Mouse (Mus musculus) T-helper 1 cell (primary cell): ENCODE data around the gene Smarcb1.

Experiments used
- in situ Hi-C: fragments of 300-600 bp; cut with MboI, MseI; formaldehyde crosslinking; loops from one replicate; pipeline ENCODE4 v1.15.1; 2025; ENCODE audit warnings: high pct_unique_total_duplicates

Gene Smarcb1

DNA sequence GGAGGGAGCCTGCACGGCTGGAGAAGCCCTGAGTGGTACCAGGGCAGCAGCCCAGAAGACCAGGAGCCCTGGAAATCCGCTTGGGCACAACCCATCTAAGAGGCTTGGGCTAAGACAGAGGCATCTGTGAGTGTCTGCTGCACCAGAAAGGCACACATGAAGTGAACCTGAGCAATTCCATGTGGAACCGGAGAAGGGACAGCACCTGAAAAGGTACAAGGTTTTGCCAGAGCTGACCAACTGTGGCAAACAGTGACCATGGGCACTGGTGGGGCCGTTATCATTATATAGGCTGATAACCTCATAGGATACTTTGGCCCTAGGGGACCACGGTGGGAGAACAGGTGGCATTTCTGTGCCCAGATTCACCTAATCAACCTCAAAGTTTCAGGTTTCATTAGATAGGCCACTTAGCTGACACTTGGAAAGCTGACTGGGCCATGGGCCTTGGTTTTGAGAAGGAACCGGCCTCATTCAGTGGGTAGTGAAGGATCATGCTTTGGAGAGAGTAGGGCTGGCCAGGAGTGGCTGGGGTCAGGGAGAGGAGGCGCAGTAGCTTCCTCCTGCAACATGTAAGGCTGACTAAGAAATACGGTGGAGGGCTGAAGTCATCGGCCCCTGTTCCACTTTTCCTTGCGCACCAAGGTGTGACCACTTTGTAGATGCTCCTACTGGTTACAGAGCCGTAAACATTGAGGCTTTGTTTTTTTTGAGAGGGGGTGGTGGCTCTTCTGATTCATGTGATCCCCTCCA, 65.1 kb downstream of the Smarcb1 start:
- in situ Hi-C loops, result loop anchor here (5.0 kb wide), 1 partner anchor 114 kb away; no protein-coding TSS in a partner anchor

DNA sequence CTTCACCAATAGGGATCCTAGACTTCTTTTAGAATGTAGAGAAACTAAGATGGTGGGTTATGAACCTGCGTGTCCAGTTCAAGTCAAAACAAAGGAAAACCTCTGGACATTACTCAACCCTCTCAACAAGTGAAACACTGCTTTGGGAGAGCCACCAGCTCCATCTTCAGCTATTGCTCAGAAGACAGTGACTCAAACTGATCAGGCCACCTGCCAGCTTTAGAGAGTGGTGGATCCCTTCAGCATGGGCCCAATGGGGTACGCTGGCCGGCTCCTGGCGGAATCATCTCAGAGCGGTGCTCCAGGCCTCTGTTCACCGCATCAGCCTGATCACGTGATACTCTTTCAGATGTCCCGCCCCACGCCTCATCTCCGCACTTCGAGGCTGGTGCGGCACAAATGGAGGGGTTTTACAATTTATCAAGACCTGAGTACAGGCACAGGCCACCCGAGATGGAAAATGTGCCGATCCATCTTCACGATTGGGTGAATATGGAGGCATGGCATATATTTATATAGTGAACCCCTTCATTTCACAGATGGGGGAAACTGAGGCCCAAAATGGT, 65.9 kb downstream of the Smarcb1 start:
- in situ Hi-C loops, result loop anchor here (5.0 kb wide), 1 partner anchor 113 kb away; no protein-coding TSS in a partner anchor

DNA sequence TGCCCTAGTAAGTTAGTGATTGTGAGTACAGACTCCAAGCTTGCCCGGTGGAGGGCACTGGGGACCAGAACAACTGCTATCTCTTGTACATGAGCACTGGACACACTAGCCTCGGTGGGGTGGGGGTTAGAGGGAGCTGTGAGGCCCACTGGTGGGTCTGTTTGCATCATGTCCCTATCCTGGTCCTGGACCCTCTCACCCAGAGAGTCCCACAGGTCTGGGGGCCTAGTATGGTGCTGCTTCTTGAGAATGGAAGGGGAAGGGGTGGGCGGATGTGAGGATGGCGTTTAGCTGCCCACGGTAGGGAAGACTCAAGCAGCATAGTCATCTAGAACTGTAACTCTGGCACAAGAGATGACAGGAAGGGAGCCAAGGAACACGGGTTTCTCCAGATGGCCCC, 66.6 kb downstream of the Smarcb1 start:
- in situ Hi-C loops, result loop anchor here (5.0 kb wide), 1 partner anchor 112 kb away; no protein-coding TSS in a partner anchor

DNA sequence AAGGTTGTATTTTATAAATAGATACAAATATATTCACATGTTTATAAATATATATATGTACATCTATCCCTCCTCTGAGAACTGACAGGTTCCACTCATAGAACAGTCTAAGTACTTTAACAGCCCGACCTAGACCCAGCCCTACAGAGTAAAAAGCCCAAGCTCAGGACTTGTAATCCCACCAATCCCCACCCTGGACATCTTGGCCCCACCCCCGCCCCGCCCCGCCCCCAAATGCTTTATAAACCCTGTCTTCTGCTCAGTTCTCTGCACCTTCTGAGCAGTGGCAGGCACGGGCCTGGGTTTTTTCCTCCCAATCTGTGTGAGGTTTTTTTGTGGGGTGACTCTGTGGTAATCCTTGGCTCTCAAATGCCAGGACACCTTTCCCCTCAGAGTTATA, 67.3 kb downstream of the Smarcb1 start:
- in situ Hi-C loops, result no loop called here

DNA sequence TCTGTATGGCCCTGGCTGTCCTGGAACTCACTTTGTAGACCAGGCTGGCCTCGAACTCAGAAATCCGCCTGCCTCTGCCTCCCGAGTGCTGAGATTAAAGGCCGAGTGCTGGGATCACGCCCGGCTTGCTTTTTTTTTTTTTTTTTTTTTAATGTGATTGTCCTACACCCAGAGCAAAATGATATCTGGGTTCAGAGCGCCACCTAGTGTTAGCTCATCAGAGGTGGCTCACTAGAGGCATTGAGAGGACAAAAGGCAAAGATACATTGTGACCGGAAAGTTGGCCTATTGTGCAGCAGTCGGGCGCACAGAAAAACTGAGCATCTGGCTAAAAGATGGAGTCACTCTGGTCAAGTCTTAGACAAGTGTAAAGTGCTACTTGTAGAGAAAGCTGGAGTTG, 68.0 kb downstream of the Smarcb1 start:
- in situ Hi-C loops, result no loop called here

DNA sequence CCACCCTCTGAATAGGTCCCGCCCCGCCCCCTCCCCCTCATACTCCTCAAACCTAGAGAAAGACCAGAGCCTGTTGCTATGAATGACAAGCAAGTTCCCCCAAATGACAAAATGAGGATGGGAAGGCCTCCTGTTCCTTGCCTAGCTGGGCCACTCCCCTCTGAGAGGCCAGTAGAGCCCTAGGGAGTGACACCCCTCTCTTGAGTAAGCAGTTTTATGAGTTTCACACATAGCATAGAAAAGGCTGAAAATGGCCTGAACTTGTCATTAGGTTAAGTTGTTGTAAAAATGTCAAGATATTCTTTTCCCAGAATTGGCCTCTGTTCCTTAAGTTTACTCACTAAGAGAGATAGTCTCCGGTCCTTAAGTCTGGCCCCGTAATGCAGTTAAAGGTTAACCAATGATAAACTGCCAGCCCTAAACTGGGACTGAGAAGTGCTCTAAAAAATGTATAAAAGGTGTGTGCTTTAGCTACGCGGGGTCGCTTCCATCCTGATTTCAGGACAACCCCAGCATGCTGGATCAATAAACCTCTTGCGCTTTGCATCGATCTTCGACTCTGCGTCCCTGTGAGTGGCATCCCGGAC, 68.8 kb downstream of the Smarcb1 start:
- in situ Hi-C loops, result no loop called here

DNA sequence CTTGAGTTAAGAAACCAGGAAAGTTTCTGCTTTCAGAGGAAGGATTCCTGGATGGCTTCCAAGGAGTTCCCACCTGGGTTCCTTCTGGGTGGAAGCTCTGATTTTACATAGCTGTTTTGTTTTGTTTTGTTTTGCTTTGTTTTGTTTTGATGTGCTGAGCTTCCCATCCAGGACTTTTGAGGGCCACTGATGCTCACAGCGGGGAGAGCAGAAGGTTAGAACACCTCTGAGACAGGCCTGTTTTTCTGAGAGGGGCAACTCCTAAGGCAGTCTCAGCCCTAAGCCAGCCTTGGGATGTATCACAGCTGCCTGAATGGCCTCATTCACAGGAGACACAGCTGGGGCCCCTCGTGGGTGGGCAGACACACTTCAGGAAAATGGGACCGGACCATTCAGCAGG, 69.7 kb downstream of the Smarcb1 start:
- in situ Hi-C loops, result no loop called here

DNA sequence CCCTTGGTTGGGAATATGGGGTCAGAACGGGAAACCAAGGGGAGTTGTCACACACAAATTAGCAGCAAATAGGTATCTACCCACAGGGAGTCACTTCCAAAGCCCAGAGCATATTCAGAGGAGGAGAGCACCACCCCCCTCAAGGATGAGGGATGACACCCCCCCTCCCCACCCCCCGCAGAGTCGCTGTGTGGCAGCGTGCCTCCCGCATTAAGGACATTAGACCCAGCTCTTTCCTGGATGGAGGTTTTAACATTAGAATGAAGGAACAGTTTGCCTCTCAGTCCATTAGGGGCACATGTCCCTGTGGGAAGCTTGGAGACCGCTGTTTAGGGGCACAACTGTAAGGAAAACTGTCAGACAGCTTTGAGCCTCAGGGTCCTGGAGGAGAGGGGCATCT, 70.3 kb downstream of the Smarcb1 start:
- in situ Hi-C loops, result no loop called here

DNA sequence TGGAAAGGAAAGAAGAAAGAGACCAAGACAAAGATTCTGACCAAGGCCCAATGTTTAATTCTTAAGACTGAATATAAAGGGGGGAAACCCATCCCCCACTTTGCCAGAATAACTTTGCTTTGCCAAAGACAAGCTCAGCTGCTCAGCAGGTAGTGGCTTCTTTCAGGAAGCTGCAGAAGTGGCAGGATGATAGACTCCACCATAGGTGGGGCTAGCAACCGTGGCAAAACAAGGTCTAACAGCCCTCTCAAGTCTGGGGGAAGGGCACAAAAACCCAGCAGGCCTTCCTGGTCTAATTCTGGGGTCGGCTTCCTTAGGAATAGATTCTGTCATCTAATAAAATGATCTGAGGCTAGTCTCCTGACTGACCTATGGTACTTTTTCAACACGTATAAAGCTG, 73.0 kb downstream of the Smarcb1 start:
- in situ Hi-C loops, result no loop called here
